Mouse (Mus musculus) CH12.LX (cell line): Measurements from ENCODE around the gene Mbd6. TPM values are rescaled to one million over a fixed set of nuclear protein-coding genes. Genes with fewer than 3 reads are reported as not detected.

Experiments
- DNase-seq: peaks from one replicate; pipeline ENCODE4 v3.0.0-alpha.2; 2013; ENCODE audit errors: extremely low read depth
- H3K27ac ChIP-seq: 2 replicates; pipeline ENCODE4 v1.5.1; 2012; ENCODE audit warnings: low read depth, mild to moderate bottlenecking, control low read depth, moderate library complexity; ENCODE audit not compliant: insufficient read depth
- H3K27me3 ChIP-seq: replicated peaks from 2 replicates; pipeline ENCODE3; 2012; ENCODE audit warnings: inconsistent platforms
- H3K36me3 ChIP-seq, 2 experiments: replicated peaks in 1 of 2; 2 replicates each; pipeline versions ENCODE3 to v1.6.1; 2012; ENCODE audit warnings: inconsistent platforms in 1 of 2, low read length in 1 of 2, mild to moderate bottlenecking in 1 of 2, mixed read lengths in 1 of 2, moderate library complexity in 1 of 2; ENCODE audit not compliant: control insufficient read depth in 1 of 2, insufficient read depth in 1 of 2
- H3K4me1 ChIP-seq, 2 experiments: 2 replicates each; pipeline ENCODE4 v1.6.1; 2012; ENCODE audit warnings: inconsistent platforms in 1 of 2, moderate library complexity in 1 of 2; ENCODE audit not compliant: insufficient read depth in 2 of 2, control insufficient read depth in 1 of 2
- H3K4me2 ChIP-seq: 2 replicates; pipeline ENCODE4 v1.6.1; 2012; ENCODE audit warnings: low read depth, mild to moderate bottlenecking, control low read depth; ENCODE audit not compliant: poor library complexity, insufficient read depth, severe bottlenecking
- H3K4me3 ChIP-seq, 3 experiments: fragments of 150-350 bp in 1 of 3; sonication (generic) in 1 of 3; replicated peaks in 1 of 3; 2 replicates each; pipeline versions ENCODE3 to v1.5.1; 2011 to 2012; ENCODE audit warnings: low read depth in 2 of 3, low read length in 2 of 3, mild to moderate bottlenecking in 2 of 3, moderate library complexity in 2 of 3, control low read depth in 1 of 3, improper control_type of control experiment in 1 of 3, inconsistent platforms in 1 of 3, mixed read lengths in 1 of 3; ENCODE audit not compliant: poor library complexity in 1 of 3
- H3K79me2 ChIP-seq: replicated peaks from 2 replicates; pipeline ENCODE4 v1.6.1; 2012; ENCODE audit warnings: mild to moderate bottlenecking, moderate library complexity; ENCODE audit not compliant: control insufficient read depth, poor library complexity, insufficient read depth, severe bottlenecking; ENCODE audit errors: extremely low read depth
- H3K9ac ChIP-seq: 2 replicates; pipeline ENCODE4 v1.6.1; 2012; ENCODE audit warnings: low read depth, mild to moderate bottlenecking, control low read depth, moderate library complexity; ENCODE audit not compliant: insufficient read depth
- H3K9me3 ChIP-seq: replicated peaks from 2 replicates; pipeline ENCODE3; 2012; ENCODE audit warnings: low read length, inconsistent platforms, mixed read lengths
- BHLHE40 ChIP-seq: IDR thresholded peaks from 2 replicates; pipeline ENCODE4 v1.6.1; 2011; ENCODE audit warnings: mild to moderate bottlenecking, low read depth, low read length, improper control_type of control experiment
- E2F4 ChIP-seq: IDR thresholded peaks from 2 replicates; pipeline ENCODE4 v1.6.1; 2011; ENCODE audit warnings: low read depth, low read length, improper control_type of control experiment; ENCODE audit not compliant: insufficient replicate concordance
- EP300 ChIP-seq: IDR thresholded peaks from 2 replicates; pipeline ENCODE4 v1.6.1; 2011; ENCODE audit warnings: low read length, improper control_type of control experiment
- ETS1 ChIP-seq: conservative IDR thresholded peaks from 2 replicates; pipeline ENCODE4 v1.6.1; 2012; ENCODE audit warnings: low read depth, mild to moderate bottlenecking, inconsistent platforms, low read length, improper control_type of control experiment, moderate library complexity
- GABPA ChIP-seq: IDR thresholded peaks from 2 replicates; pipeline ENCODE4 v1.6.1; 2012; ENCODE audit warnings: low read depth, low read length, improper control_type of control experiment, inconsistent platforms; ENCODE audit not compliant: insufficient replicate concordance
- HCFC1 ChIP-seq: IDR thresholded peaks from 2 replicates; pipeline ENCODE4 v1.6.1; 2012; ENCODE audit warnings: low read depth, mild to moderate bottlenecking, inconsistent platforms, low read length, improper control_type of control experiment
- IRF4 ChIP-seq: IDR thresholded peaks from 2 replicates; pipeline ENCODE4 v1.6.1; 2014; ENCODE audit warnings: low read depth, mild to moderate bottlenecking, inconsistent platforms, low read length, improper control_type of control experiment
- MAFK ChIP-seq: IDR thresholded peaks from 2 replicates; pipeline ENCODE4 v1.6.1; 2011; ENCODE audit warnings: low read length, improper control_type of control experiment; ENCODE audit not compliant: insufficient replicate concordance
- MAX ChIP-seq: IDR thresholded peaks from 2 replicates; pipeline ENCODE4 v1.6.1; 2011; ENCODE audit warnings: low read length, improper control_type of control experiment
- MAZ ChIP-seq: IDR thresholded peaks from 2 replicates; pipeline ENCODE4 v1.6.1; 2012; ENCODE audit warnings: low read depth, mild to moderate bottlenecking, inconsistent platforms, low read length, improper control_type of control experiment, moderate library complexity
- MEF2A ChIP-seq: IDR thresholded peaks from 2 replicates; pipeline ENCODE4 v1.6.1; 2014; ENCODE audit warnings: low read depth, mild to moderate bottlenecking, inconsistent platforms, low read length, improper control_type of control experiment, borderline replicate concordance
- MXI1 ChIP-seq: IDR thresholded peaks from 2 replicates; pipeline ENCODE4 v1.6.1; 2011; ENCODE audit warnings: mild to moderate bottlenecking, low read depth, low read length, improper control_type of control experiment
- MYC ChIP-seq: IDR thresholded peaks from 2 replicates; pipeline ENCODE4 v1.6.1; 2011; ENCODE audit warnings: low read depth, mild to moderate bottlenecking, improper control_type of control experiment, low read length
- POLR2A ChIP-seq: IDR thresholded peaks from 2 replicates; pipeline ENCODE4 v1.6.1; 2011; ENCODE audit warnings: low read depth, mild to moderate bottlenecking, improper control_type of control experiment, low read length
- POLR2AphosphoS2 ChIP-seq: IDR thresholded peaks from 2 replicates; pipeline ENCODE4 v1.6.1; 2011; ENCODE audit warnings: low read depth, low read length, improper control_type of control experiment
- SMC3 ChIP-seq: IDR thresholded peaks from 2 replicates; pipeline ENCODE4 v1.6.1; 2011; ENCODE audit warnings: low read depth, low read length, improper control_type of control experiment
- TCF12 ChIP-seq: IDR thresholded peaks from 2 replicates; pipeline ENCODE4 v1.6.1; 2014; ENCODE audit warnings: low read depth, mild to moderate bottlenecking, inconsistent platforms, low read length, improper control_type of control experiment
- USF1 ChIP-seq: IDR thresholded peaks from 2 replicates; pipeline ENCODE4 v1.6.1; 2014; ENCODE audit warnings: low read depth, mild to moderate bottlenecking, inconsistent platforms, low read length, improper control_type of control experiment
- USF2 ChIP-seq: conservative IDR thresholded peaks from 2 replicates; pipeline ENCODE4 v1.6.1; 2011; ENCODE audit warnings: low read depth, low read length, improper control_type of control experiment
- ZKSCAN1 ChIP-seq: IDR thresholded peaks from 2 replicates; pipeline ENCODE4 v1.6.1; 2012; ENCODE audit warnings: low read depth, inconsistent platforms, low read length, improper control_type of control experiment, borderline replicate concordance
- ZNF384 ChIP-seq: IDR thresholded peaks from 2 replicates; pipeline ENCODE4 v1.6.1; 2012; ENCODE audit warnings: low read depth, low read length, improper control_type of control experiment, inconsistent platforms
- dilution Hi-C: fragments of 300-500 bp; cut with MboI; formaldehyde crosslinking; loops from 2 replicates; pipeline ENCODE4 v1.14.3; 2020; ENCODE audit warnings: low sequenced_read_pairs; ENCODE audit not compliant: extremely low pct_unique_long_range_greater_than_20kb, extremely low pct_ligation_motif_present
- in situ Hi-C: fragments of 300-500 bp; cut with MboI; formaldehyde crosslinking; loops from 3 replicates; pipeline ENCODE4 v1.14.3; 2019; ENCODE audit warnings: low sequenced_read_pairs, low pct_ligation_motif_present, low pct_unique_long_range_greater_than_20kb, mixed read lengths
- polyA plus RNA-seq: library from polyadenylated mRNA; unstranded; fragments of >175 nt; gene quantifications from 2 replicates; pipeline ENCODE4 v1.2.1, GENCODE M21; 2012; ENCODE audit warnings: low read depth; ENCODE audit not compliant: insufficient read length
- total RNA-seq, 2 experiments: library from RNA; depleted of rRNA; stranded (reverse); fragments of 300-350 nt in 1 of 2; fragments of >200 nt in 1 of 2; gene quantifications; 2 replicates each; pipeline ENCODE4 v1.2.3; 2012 to 2014

Mbd6 gene
- total and polyA plus RNA-seq, 3 experiments, result 0.74 to 16.5 (median 2.7) TPM

- in situ Hi-C loops, result no loop called here
- peaks cover 5 to 25% of the 10 kb centered on the region in 2 experiments for H3K4me1 ChIP-seq
Observed at GRCm38 (mm10) chr10:127319969-127320368, 31.2 kb upstream of the Mbd6 start.

GRCm38 (mm10) chr10:127318009-127318408 lies 29.2 kb upstream of the Mbd6 start:
- Histone ChIP-seq H3K4me1 (peaks cover 4 to 19% of the 10 kb centered on the region in 2 experiments), H3K9ac (no peak overlapping the region), H3K36me3 (no peaks in the 10 kb centered on the region), H3K9me3 (no peaks in the 10 kb centered on the region), H3K27me3 (no peaks in the 10 kb centered on the region), H3K4me2 (no peak overlapping the region), H3K27ac (no peak overlapping the region), H3K79me2 (no peaks in the 10 kb centered on the region), H3K4me3 (no peak overlapping the region)
- no peak for TF ChIP-seq MAZ
- no peak for TF ChIP-seq TCF12
- no peak for TF ChIP-seq GABPA
- TF ChIP-seq MXI1, result no peak
- TF ChIP-seq ZNF384, result no peak
- TF ChIP-seq USF2, result no peak
- TF ChIP-seq EP300, result no peak
- no peak for TF ChIP-seq SMC3
- no peak for TF ChIP-seq IRF4
- TF ChIP-seq MAFK, result no peak
- TF ChIP-seq BHLHE40, result no peak
- no peak for TF ChIP-seq MEF2A
- TF ChIP-seq POLR2AphosphoS2, result no peak
- TF ChIP-seq ETS1, result no peak
- in situ Hi-C loops, result no loop called here
- dilution Hi-C loops, result no loop called here
- no peak for DNase-seq

More at GRCm38 (mm10) chr10:127319969-127320368, 31.2 kb upstream of the Mbd6 start:
- H3K4me3 ChIP-seq, result no peak overlapping the region
- TF ChIP-seq ZKSCAN1, result no peak
- no peak for TF ChIP-seq IRF4
- TF ChIP-seq MAX, result no peak
- TF ChIP-seq POLR2A, result no peak
- no peak for TF ChIP-seq MAZ
- no peak for TF ChIP-seq HCFC1
- no peak for TF ChIP-seq EP300
- TF ChIP-seq E2F4, result no peak
- TF ChIP-seq MYC, result no peak
- TF ChIP-seq MEF2A, result no peak
- no peak for TF ChIP-seq USF1
- no peaks in the 10 kb centered on the region for H3K9me3 ChIP-seq
- dilution Hi-C loops, result no loop called here
- no peak overlapping the region for H3K27ac ChIP-seq
- H3K27me3 ChIP-seq, result no peaks in the 10 kb centered on the region
- H3K36me3 ChIP-seq, result no peaks in the 10 kb centered on the region
- H3K4me2 ChIP-seq, result no peak overlapping the region
- H3K79me2 ChIP-seq, result no peaks in the 10 kb centered on the region
- no peak for DNase-seq
- H3K9ac ChIP-seq, result no peak overlapping the region
